Mouse (Mus musculus) forebrain, embryonic 11.5 days (tissue): ENCODE data around the gene Ankrd33b. TPM values are rescaled to one million over a fixed set of nuclear protein-coding genes. Genes with fewer than 3 reads are reported as not detected.

Source experiments
- ATAC-seq: fragments of 200-750 bp; cut with Nextera tagmentation; replicated peaks from 2 replicates; pipeline ENCODE4 v1.8.0; 2017; ENCODE audit warnings: moderate TSS enrichment; ENCODE audit not compliant: low FRiP score
- DNase-seq: peaks from one replicate; pipeline ENCODE4 v3.0.0-alpha.2; 2017; ENCODE audit warnings: low spot score
- H3K27ac ChIP-seq: fragments of 300-500 bp; sonication (generic); 2 replicates; pipeline ENCODE4 v1.5.1; 2014; ENCODE audit warnings: low read depth, low read length
- H3K27me3 ChIP-seq: fragments of 300-500 bp; sonication (generic); 2 replicates; pipeline ENCODE4 v1.6.1; 2014; ENCODE audit warnings: mild to moderate bottlenecking, low read length, mixed read lengths; ENCODE audit not compliant: control insufficient read depth, insufficient read depth
- H3K36me3 ChIP-seq: fragments of 300-500 bp; sonication (generic); 2 replicates; pipeline ENCODE4 v1.6.1; 2014; ENCODE audit warnings: mild to moderate bottlenecking, low read length, moderate library complexity, mixed read lengths; ENCODE audit not compliant: control insufficient read depth, insufficient read depth
- H3K4me1 ChIP-seq: fragments of 300-500 bp; sonication (generic); replicated peaks from 2 replicates; pipeline ENCODE4 v1.6.1; 2014; ENCODE audit warnings: low read length, mixed read lengths; ENCODE audit not compliant: control insufficient read depth, insufficient read depth
- H3K4me2 ChIP-seq: fragments of 300-500 bp; sonication (generic); 2 replicates; pipeline ENCODE4 v1.6.1; 2014; ENCODE audit warnings: low read depth, mild to moderate bottlenecking, low read length, moderate library complexity, mixed read lengths; ENCODE audit not compliant: severe bottlenecking
- H3K4me3 ChIP-seq: fragments of 300-500 bp; sonication (generic); 2 replicates; pipeline ENCODE4 v1.5.1; 2014; ENCODE audit warnings: low read depth, low read length
- H3K9ac ChIP-seq: fragments of 300-500 bp; sonication (generic); 2 replicates; pipeline ENCODE4 v1.6.1; 2014; ENCODE audit warnings: low read length
- H3K9me3 ChIP-seq: fragments of 300-500 bp; sonication (generic); 2 replicates; pipeline ENCODE4 v1.6.1; 2016; ENCODE audit warnings: low read length, mixed read lengths; ENCODE audit not compliant: control insufficient read depth
- WGBS: fragments of 180-500 bp; shearing (Covaris S2); extraction: QIAGEN DNeasy Blood & Tissue Kit; methylation state at CpG from one replicate; pipeline ENCODE4 v1.1.7; 2014; 5-methylcytosine and 5-hydroxymethylcytosine counted together
- polyA plus RNA-seq: library from polyadenylated mRNA; unstranded; fragments of >200 nt; fragmentation: Nextera tagmentation; extraction: Ambion mirVana; gene quantifications from 2 replicates; pipeline ENCODE4 v1.2.1, GENCODE M21; 2014

The Ankrd33b gene
- polyA plus RNA-seq, 1 experiment from 2014 or later, result 0.56 TPM

DNA sequence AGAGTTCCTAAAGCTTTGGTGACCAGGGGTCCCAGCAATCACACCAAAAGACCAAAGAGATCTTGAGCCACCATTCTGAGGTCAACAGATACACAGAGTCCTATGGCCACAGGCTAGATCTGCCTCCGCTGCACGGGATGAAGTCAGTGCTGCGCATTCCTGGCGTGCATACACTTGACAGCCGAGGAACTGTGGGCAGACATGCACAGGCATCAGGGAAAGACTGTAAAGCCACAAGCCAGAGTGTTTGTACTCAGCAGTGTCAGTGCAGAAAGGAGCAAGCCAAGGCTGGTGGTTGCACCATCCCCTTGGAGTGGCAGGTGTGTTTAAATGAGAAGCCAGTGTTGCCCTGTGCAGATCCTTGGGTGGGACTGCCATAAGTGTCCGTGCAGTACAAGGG lies 111.8 kb downstream of the Ankrd33b start:
- Histone ChIP-seq H3K4me3 (no peak overlapping the region), H3K4me1 (no peaks in the 10 kb centered on the region), H3K9ac (no peak overlapping the region), H3K4me2 (no peak overlapping the region), H3K27ac (no peak overlapping the region), H3K27me3 (no peaks in the 10 kb centered on the region), H3K36me3 (no peaks in the 10 kb centered on the region), H3K9me3 (no peaks in the 10 kb centered on the region)
- 88% methylated on average over 6 of the region's 6 CpGs for WGBS
- DNase-seq (no peak), ATAC-seq (no peak)

DNA sequence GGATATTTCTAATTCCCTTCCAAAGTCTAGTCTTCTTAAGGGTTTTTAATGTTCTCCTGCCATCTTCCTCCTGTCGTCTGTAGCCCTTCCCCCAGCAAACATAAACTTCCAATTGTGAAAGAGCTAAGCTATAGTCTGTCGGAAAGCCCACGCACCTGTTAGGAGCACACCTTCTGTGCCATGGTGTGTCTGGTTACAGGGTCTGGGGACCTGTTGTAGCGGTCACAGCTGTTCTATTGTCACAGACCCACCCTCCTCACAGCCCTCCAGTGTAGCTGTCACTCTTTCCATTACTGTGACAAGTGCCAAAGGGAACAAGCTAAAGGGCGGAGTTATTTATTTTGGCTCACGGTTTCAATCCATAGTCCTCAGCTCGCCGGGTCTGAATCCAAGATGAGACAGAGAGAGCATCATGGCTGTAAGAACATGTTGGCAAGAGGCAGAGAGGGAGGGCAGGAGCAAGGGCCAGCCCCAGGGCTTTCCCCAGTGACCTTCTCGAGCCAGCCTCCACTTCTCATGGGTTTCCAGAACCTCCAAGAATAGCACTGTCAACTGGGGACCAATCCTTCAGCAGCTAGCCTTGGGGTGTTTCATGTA lies 112.5 kb downstream of the Ankrd33b start:
- Histone ChIP-seq H3K27ac (no peak overlapping the region), H3K9me3 (no peaks in the 10 kb centered on the region), H3K36me3 (no peaks in the 10 kb centered on the region), H3K27me3 (no peaks in the 10 kb centered on the region), H3K9ac (no peak overlapping the region), H3K4me1 (no peaks in the 10 kb centered on the region), H3K4me2 (no peak overlapping the region), H3K4me3 (no peak overlapping the region)
- 89% methylated on average over 9 of the region's 9 CpGs for WGBS
- ATAC-seq (no peak), DNase-seq (no peak)

DNA sequence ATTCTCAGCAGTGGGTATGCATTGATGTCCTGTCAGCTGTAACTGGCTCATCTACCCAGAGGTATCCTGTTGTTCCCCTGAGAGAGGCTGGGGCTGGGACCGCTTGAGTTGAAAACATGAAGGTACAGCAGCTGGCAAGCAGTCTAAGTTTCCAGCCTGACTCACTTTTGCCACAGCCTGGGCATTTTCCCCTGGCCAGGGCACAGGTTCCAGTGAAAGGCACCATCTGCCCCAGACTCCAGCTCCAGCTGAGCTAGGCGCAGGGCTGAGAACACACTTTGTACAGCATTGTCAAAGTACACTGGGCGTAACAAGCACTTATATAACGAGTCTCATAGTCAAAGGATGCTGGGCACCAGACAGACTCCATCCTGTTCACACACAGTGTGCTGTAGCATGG lies 113.6 kb downstream of the Ankrd33b start:
- H3K9ac ChIP-seq, result no peak overlapping the region

DNA sequence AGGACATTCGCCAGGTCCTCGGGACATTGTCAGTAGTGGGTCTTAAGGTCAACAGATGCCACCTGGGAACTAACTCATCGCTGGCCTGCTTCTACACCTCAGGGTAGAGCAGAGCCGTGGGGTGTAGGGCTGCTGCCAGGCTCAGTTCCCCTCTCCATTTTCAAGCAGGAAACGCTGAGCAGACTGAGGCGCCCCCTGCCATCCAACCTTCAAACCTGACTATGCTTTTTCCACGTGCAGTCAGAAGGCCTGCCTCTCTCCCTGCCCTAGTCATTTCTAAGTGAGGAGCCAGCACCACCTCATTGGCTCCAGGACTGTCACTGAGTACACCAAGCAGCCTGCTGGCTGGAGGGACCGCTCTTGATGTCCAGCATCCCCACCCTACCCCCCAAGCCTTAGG lies 114.1 kb downstream of the Ankrd33b start:
- H3K27me3 ChIP-seq, result no peaks in the 10 kb centered on the region
- no peaks in the 10 kb centered on the region for H3K36me3 ChIP-seq
- no peaks in the 10 kb centered on the region for H3K4me1 ChIP-seq
- ATAC-seq (no peak), DNase-seq (no peak)
- H3K9ac ChIP-seq, result no peak overlapping the region
- no peak overlapping the region for H3K4me2 ChIP-seq
- no peak overlapping the region for H3K27ac ChIP-seq
- WGBS, result 70% methylated on average over 8 of the region's 8 CpGs
- H3K4me3 ChIP-seq, result no peak overlapping the region
- H3K9me3 ChIP-seq, result no peaks in the 10 kb centered on the region

More for the DNA sequence above, 113.6 kb downstream of the Ankrd33b start:
- DNase-seq, result no peak
- no peaks in the 10 kb centered on the region for H3K36me3 ChIP-seq
- 82% methylated on average over 4 of the region's 4 CpGs for WGBS
- H3K27ac ChIP-seq, result no peak overlapping the region
- no peak overlapping the region for H3K4me2 ChIP-seq
- ATAC-seq, result no peak
- no peaks in the 10 kb centered on the region for H3K27me3 ChIP-seq
- no peaks in the 10 kb centered on the region for H3K4me1 ChIP-seq
- no peak overlapping the region for H3K4me3 ChIP-seq
- H3K9me3 ChIP-seq, result no peaks in the 10 kb centered on the region

DNA sequence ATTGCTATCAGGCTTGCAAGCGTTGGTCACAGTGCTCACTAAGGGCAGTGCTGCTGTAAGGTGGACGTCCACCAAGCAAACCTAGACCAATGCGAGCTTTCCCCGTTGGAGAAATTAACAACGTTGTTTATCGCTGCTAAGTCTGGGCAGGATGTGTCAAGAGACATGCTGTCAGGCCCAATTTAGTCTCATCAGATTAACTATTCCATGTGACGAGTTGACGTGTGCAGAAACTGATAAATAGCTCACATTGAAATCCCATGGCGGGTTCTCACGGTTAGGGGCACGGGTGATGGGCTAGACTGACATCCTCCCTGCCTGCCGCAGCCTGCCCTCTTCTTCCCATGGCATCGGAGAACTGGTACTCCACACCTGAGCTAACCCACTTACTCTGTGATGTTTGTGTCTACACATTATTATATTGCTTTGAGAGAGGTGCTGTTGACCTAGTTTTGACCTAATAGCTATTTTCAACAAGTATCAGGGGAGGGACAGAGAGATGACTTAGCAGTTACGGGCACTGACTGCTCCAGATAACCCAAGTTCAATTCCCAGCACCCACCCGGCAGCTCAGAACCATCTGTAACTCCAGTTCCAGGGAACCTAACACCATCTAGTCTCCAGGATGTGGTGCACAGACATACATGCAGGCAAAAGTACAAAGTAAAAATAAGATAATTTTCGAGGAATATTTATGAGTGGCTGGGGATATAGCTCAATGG lies 114.8 kb downstream of the Ankrd33b start:
- 93% methylated on average over 16 of the region's 16 CpGs for WGBS
- Histone ChIP-seq H3K27ac (no peak overlapping the region), H3K27me3 (no peaks in the 10 kb centered on the region), H3K9ac (no peak overlapping the region), H3K4me2 (no peak overlapping the region), H3K4me3 (no peak overlapping the region), H3K36me3 (no peaks in the 10 kb centered on the region), H3K4me1 (no peaks in the 10 kb centered on the region), H3K9me3 (no peaks in the 10 kb centered on the region)
- DNase-seq, result no peak
- no peak for ATAC-seq

DNA sequence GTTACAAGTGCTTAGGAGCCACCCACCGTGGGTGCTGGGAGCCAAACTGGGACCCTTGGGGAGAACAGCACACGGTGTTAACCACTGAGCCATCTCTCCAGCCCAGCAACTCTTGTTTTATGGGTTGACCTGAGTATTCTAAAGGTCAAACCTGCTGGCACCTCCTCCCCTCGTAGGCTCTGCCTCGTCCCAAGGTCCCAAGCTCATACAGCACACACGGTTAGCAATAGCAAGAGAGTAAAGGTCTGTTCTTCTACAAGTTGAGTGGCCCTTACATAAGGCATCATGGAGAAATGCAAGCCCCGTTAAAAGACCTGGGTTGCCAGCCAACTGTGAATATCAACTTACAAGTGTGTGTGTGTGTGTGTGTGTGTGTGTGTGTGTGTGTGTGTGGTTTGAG lies 116.3 kb downstream of the Ankrd33b start:
- Histone ChIP-seq H3K4me2 (no peak overlapping the region), H3K4me1 (no peaks in the 10 kb centered on the region), H3K9ac (no peak overlapping the region), H3K9me3 (no peaks in the 10 kb centered on the region), H3K27me3 (no peaks in the 10 kb centered on the region), H3K36me3 (no peaks in the 10 kb centered on the region), H3K4me3 (no peak overlapping the region), H3K27ac (no peak overlapping the region)
- 94% methylated on average over 6 of the region's 6 CpGs for WGBS
- DNase-seq (no peak), ATAC-seq (no peak)

DNA sequence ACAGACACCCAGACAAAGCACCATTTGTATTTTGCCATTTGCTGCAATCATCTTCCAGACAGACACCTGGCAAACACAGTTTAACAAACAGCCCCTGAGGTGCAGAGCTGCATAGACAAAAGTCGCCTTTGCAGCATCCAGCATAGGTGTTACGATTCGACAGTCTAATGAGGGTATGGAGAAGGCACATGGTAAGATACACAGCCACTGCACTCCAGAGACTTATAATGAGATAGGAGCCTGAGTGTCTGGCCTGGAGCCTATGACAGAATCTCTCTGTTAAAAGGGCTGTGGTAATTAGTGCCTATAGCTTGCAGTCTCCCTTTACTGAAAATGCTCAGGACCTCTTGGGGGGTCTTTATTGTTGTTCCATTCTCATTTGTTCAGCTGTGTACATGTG lies 116.8 kb downstream of the Ankrd33b start:
- no peak overlapping the region for H3K4me2 ChIP-seq

DNA sequence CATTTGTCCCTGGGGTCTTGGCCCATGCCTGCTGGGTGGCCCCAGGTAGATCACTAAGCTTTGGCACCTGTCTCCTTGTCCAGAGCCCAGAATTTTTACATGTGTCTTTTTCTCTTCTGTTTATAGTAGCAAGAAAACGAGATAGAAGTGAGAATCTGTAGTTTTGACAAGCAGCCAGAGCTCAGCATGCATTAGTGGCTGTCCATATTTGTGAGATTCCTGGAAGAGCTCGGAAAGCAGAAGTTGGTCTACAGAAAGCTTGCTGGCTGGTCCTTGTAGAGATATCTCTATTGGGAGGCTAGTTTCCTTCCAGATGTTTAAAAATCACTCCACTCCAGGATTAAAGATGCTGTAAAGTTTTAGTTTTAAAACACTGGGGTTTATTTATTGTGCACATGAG lies 117.5 kb downstream of the Ankrd33b start:
- no peak overlapping the region for H3K4me3 ChIP-seq
- no peaks in the 10 kb centered on the region for H3K9me3 ChIP-seq
- no peak overlapping the region for H3K4me2 ChIP-seq
- no peak overlapping the region for H3K27ac ChIP-seq
- no peaks in the 10 kb centered on the region for H3K36me3 ChIP-seq
- WGBS, result 70% methylated on average over 2 of the region's 2 CpGs
- no peaks in the 10 kb centered on the region for H3K27me3 ChIP-seq
- no peaks in the 10 kb centered on the region for H3K4me1 ChIP-seq
- H3K9ac ChIP-seq, result no peak overlapping the region
- ATAC-seq (no peak), DNase-seq (no peak)

More for the DNA sequence above, 116.8 kb downstream of the Ankrd33b start:
- no peaks in the 10 kb centered on the region for H3K9me3 ChIP-seq
- DNase-seq (no peak), ATAC-seq (peak; percentile 25; the same call in 1 of the 2 replicates)
- no peak overlapping the region for H3K27ac ChIP-seq
- no peaks in the 10 kb centered on the region for H3K27me3 ChIP-seq
- no peaks in the 10 kb centered on the region for H3K36me3 ChIP-seq
- no peak overlapping the region for H3K9ac ChIP-seq
- no peaks in the 10 kb centered on the region for H3K4me1 ChIP-seq
- no peak overlapping the region for H3K4me3 ChIP-seq
- WGBS, result 74% methylated on average over 3 of the region's 3 CpGs

DNA sequence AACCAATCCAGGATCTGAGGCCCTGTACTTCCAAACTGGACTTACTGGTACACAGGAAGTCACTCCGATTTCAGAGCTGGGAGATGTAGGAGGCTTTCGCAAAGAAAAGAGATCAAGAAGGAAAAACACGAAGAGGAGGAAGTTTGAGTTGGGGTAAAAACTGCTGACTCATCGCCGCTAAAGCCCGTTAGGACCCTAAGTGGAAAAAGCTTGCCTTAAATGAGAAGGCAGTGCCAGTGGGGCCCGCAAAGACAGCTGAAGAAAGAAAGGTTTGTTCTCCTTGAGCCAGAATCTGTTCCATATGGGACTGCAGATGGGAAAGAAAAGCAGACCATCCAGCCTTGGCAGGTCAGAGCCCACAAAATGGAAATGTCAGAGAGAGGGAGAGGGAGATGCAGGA lies 118.6 kb downstream of the Ankrd33b start:
- 71% methylated on average over 7 of the region's 7 CpGs for WGBS
- H3K4me1 ChIP-seq, result no peaks in the 10 kb centered on the region
- no peaks in the 10 kb centered on the region for H3K9me3 ChIP-seq
- H3K27me3 ChIP-seq, result no peaks in the 10 kb centered on the region
- H3K27ac ChIP-seq, result no peak overlapping the region
- H3K4me2 ChIP-seq, result no peak overlapping the region
- no peaks in the 10 kb centered on the region for H3K36me3 ChIP-seq
- DNase-seq, result no peak
- ATAC-seq, result no peak
- H3K9ac ChIP-seq, result no peak overlapping the region
- H3K4me3 ChIP-seq, result no peak overlapping the region
